Mouse (Mus musculus): ENCODE results near the gene Daglb.
"Not testable (repeated sequence)": the region's sequence is repeated elsewhere in the genome, so short reads cannot be mapped to it uniquely, and the experiment has no call there.

Daglb gene

DNA sequence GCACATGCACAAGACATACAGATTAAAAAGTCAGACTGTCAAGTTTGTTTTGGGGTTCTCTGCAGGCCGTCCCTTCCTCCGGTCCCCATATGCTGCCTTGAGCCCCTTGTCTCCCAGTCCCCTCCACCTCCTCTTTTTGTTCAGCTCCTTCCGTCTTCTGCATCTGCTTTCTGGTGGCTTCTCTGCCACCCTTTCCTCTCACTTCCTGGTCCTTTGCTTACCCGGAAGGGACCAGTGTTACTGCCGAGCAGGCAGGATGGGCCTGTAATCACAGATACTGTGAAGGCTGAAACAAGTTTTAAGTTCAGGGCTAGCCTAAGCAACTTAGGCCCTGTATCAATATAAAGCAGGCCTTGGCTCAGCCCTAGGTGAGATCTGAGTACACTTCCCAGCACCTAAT, 23.6 kb downstream of the Daglb start:
- DNase-seq: no peak

DNA sequence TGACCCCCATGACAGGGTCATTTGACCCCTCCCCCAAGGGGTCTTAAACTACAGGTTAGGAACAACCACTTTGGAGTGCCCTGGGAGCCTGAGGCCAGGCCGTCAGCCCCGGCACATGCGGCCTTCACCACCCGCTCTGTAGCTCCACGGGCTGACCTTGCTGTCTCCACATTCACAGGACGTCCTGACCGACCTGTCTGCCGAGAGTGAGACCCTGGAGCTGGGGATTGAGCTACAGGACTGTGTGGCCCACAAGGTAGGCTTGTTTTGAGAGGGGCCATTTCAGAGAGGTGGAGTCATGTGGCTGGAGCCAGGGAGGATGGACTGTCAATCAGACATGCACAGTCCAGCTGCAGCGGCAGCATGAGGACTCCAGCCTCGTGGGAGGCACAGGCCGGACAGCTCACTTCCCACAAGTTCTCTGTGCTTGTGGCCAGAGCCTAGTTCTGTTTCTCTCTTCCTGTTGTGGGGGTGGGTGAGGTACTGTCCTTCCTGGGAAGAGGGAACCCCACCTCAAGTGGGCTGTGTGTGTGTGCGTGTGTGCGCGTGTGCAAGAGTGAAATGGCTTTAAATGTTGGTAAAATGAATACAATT, 25.5 kb downstream of the Daglb start:
- no peak for DNase-seq

DNA sequence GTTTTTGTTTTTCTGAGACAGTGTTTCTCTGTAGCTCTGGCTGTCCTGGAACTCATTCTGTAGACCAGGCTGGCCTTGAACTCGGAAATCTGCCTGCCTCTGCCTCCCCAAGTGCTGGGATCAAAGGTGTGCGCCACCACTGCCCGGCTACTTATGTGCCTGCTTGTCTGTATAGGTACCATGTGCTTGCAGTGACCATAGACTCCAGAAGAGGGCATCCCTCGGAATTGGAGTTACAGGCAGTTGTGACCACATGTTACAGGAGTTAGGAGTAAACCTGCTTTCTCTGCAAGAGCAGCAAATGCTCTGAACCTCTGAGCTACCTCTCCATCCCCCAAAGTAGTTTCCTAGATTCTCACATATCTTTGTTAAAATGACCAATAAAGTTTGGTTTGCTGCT, 27.4 kb downstream of the Daglb start:
- DNase-seq: no peak

DNA sequence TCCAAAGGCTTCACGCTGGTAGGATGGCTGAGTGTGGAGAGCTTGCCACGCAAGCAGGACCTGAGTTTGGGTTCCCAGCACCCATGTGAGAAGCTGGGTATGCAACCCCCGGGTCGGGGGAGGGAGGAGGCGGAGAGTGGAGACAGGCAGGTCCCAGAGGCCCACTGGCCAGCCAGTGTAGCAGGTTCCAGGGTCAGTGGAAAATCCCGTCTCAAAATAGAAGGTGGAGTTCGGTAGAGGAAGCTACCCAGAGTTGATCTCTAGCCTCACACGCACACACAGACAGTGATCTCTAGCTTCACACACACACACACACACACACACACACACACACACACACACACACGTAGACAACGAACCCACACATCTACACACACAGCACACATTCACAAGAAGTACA, 28.8 kb downstream of the Daglb start:
- no peak for DNase-seq

DNA sequence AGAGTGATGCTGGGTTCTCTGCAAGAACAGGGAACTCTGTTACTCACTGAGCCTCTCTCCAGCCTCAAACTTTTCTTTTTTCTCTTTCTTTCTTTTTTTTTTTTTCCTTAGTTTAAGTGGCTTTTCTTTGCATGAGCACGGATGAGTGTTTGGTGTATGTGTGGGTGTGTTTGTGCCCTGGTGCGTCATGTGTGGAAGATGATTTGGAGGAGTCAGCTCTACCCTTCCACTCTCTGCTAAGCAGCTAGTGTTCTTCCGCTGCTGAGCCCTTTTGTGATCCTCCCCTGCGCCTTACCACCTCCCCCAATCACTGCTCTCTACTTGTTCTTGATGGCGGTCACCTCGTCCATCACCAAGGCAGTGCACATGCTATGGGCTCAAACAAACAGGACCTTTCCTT, 31.3 kb downstream of the Daglb start:
- DNase-seq: no peak

DNA sequence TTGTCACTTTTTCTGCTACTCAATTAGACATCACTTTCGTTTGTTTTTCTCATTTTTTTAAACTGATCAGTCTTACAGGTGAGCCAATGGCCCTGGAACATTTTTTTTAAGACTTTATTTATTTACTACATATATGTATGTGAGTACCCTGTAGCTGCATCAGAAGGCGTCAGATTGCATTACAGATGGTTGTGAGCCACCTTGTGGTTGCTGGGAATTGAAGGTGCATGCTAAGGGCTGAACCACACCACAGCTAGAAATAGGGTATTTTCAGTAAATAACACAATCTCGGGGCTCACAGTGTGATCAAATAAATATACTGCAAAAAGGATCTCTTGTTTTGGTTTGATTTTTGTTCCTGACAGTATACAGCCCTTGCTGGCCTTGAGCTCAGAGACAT, 33.1 kb downstream of the Daglb start:
- DNase-seq: no peak

DNA sequence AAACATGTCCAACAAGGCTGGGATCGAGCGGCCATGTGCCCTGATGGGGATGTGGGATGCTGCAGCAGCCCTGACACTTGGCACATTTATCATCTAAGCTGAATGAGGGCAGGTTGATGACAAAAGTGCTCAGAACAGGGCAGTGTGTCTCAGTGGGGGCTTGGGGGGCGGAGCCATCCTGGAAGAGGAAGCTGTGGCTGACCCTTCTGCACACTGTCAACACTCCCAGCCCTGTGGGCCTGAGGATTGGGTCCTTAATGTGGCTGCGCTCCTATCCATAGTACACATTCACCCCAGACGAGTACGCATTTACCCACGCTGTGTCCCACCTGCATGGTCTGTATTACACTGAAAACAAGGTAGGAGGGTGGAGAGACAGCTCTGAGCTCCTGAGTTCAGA, 34.8 kb downstream of the Daglb start:
- no peak for DNase-seq

DNA sequence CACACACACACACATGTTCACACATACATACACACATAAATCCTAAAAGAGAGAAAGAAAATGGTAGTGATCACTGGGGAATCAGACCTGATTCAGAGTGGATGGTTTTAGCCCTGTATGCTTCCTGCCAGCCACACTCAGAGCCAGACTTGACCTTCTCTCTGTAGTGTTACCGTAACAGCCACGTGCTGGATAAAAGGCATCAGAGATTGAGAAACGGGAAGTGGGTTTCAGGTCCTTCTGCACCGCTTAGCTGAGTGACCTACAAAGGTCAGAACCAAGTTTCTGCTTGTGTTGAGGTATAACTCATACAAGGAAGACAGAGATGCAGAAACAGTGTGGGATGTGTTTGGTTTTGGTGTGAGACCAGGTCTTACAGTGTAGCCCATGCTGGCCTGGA, 35.3 kb downstream of the Daglb start:
- no peak for DNase-seq

DNA sequence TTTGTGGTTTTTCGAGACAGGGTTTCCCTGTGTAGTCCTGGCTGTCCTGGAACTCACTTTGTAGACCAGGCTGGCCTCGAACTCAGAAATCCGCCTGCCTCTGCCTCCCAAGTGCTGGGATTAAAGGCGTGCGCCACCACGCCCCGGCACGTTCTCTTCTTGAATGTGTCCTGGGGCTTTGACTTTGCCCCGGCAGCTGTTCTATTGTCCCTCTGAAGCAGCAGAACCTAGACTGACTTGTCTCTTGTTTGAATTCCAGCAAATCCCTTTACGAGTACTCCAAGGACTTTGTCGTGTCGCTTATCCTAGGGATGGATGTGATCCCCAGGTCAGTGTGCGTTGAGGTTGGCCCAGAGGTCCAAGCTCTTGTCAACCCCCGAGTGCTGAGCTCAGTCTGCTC, 36.3 kb downstream of the Daglb start:
- DNase-seq: not testable (repeated sequence)

DNA sequence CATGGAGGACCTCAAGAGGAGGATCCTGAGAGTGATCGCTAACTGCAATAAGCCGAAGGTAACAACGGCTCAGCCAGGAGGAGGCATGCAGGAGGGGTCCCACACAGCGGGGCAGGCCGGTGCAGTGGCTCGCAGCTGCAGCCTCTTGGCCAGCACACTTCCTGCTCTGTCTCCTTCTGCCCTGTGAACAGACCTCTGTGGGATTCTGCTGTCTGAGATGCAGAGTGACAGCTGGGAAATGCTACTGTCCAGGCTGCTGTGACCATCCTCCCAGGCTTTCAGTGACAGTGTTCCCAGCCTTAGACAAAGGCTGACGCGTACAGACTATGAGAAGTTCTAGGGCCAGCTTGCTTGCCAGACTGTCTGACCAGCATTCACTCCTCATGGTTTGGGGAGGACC, 36.8 kb downstream of the Daglb start:
- no peak for DNase-seq

DNA sequence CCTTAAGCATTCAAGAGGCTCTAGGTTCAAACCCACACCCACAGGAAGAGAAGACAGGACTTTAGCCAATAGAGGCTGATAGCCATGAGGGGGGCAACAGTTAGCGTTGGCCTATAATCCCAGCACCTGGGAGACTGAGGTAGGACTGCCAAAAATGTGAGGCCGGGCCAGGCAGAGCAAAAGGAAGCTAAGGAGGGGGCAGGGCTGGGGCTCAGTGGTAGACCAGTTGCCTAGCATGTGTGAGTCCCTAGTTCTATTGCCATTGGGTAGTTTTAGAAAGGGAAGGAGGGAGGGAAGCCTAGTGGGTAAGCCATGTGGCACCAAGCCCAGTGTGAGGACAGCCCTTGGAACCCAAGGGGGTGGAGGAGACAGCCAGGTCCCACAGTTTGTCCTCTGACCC, 37.3 kb downstream of the Daglb start:
- DNase-seq: no peak

DNA sequence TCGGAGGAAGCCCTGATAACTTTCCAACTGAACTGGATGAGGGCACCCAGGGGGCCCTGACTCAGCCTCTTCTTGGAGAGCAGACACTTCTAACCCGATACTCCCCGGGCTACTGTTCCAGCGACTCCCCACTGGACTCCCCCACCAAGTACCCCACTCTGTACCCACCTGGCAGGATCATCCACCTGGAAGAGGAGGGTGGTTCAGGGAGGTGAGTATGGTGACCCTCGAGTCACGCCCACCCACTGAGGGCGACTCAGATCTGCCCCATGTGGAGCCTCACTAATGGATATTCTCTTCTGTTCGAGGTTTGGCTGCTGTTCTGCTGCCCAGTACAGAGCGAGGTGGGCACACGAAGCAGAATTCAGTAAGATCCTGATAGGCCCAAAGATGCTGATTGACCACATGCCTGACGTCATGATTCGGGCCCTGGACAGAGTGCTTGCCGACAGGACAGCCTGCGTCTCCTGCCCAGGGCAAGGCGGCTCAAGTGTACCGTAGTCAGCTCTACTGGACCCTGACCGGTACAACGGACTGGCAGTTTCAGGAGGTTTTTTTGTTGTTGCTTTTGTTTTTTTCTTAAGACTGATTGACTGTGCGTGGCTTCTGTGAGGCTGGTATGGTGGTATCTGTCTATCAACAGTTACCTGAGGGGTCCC, 38.6 kb downstream of the Daglb start:
- DNase-seq: no peak

DNA sequence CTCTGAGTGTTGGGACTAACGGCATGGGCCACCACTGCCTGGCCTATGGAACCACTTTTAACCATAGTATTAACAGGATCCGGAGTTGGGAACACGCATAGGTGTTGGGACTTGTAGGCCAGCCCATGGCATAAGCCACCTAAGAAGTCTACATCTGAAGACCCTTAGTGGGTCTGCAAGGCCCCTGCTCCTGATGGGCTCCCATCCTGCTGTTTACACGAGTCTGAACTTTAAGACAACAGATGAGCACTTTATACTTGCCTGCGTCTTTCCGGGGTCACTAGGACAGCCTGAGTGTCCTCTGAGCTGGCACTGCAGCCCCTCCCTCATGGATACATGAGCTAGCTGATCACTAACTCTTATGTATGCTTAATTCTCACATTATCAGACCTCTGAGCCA, 39.4 kb downstream of the Daglb start:
- no peak for DNase-seq

DNA sequence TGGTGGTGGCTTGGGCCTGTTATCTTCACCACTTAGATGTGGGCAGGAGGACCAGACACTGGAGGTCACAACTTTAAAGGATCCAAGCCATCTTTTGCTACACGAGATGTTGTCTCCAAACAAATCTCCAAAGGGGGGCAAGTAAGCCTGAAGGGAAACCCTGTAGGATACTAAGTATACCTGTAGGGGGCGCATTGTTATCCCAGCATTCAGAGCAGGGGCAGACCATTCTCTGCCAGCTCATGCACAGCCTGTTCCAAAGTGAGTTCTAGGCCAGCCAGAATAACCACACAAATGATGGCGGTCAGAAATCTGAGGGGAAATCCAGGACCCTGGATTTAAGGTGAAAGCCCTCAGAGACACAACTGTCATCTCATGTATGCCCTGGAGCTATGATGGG, 40.1 kb downstream of the Daglb start:
- DNase-seq: no peak

DNA sequence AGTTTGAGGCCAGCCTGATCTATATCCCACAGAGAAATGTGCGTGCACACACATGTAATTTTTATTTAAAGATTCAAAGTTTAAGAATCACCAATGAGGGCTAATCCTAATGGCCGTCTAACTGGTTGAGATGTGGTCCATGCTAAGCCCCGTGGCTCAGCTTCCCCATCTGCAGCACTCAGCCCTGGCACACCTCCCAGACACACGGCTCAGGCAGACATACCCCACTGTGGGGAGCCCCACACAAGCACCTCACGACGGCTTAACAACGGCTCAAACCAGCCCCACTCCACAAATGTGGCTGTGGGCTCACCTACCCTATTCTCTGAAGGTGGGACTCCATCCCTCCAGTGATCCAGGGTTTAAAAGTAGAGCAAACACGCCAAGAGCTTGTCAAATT, 40.7 kb downstream of the Daglb start:
- DNase-seq: no peak

DNA sequence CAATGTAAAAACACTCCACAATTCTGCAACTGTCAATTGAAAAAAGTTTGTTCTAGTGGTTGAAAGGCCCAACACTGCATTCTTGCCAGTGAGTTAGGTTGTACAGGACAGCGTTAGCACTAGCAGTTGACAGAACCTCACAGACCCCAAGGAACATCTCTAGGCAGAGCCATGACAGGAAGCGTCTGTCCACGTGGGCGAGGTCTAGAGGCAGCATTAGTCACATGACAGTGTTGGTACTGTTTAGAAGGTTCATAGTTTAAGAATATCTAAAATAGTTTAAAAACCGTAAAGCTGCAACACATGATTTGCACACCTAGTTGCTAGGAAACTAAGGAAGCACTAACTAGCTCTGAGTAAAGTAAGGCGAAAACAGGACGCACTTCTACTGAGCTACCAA, 41.2 kb downstream of the Daglb start:
- DNase-seq: no peak

DNA sequence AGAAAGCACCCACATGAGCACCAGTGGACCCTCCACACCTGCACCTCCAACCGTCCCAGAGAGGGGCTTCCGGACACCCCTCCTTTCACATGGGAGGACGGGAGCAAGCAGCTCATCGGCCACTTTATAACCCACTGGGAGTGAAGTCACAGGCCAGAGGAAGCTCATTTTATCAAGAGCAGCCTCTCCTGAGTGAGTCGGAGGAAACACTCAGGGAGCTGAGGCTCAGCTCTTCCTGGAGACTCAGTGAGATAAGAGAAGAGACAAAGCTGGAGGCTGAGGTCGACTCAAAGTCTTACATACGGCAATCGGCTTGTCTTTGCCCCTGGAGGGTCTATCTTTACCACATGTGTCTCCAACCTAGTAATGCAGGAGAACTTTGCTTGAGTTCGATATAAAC, 44.9 kb downstream of the Daglb start:
- DNase-seq: no peak

DNA sequence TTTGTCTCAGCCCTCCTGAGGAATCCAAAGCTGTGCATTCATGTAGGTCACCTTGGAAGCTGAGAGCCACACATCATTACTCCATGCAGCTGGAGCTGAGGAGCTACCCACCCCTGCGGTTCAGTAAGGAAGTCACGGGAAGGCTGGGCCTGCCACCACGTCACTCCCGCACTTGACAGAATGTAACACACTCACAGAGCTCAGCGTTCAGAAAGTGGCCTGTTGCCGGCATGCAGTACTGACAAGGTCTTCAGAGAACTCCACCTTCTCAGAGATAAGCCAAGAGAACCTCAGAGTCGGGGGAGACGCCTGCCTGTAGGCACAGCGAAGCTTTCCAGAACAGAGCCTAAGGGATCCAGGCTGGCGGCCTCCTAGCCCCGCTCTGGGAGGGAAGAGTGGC, 45.4 kb downstream of the Daglb start:
- DNase-seq: no peak

DNA sequence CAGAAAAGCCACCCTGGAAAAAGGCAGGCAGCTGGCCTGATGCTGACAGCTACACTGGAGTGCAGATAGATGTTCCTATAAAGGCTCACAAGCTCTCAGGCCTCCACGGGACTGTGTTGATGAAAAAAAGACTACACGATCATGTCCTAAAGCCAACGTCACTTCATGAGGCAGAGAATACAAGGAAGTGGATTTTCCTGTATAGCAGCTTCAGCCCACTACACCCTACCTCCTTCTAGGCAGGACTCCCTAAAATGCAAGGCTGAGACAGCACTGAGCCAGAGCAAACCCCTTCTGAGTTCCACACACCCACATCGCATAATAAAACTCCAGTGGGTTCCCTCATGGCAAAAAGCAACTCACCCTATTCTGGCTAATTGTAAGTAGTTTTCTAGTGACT, 47.2 kb downstream of the Daglb start:
- no peak for DNase-seq

DNA sequence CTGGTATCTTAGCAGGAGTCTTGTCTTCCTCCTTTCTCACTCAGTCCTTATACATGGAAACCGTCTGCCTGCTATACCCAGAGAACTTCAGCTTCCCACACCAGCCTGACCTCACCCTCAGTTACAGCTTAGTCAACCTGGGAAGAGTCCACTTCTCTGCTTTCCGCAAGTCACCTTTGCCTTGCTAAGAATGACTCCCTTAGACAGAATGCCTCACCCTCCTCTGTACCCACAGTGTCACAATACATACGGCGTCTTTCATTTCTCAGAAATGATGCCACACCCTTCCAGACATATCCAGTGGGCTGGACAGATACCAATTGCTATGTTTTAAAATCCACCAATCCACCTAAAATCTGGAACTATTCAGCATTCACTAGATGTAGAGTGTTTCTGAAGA, 47.9 kb downstream of the Daglb start:
- DNase-seq: no peak

DNA sequence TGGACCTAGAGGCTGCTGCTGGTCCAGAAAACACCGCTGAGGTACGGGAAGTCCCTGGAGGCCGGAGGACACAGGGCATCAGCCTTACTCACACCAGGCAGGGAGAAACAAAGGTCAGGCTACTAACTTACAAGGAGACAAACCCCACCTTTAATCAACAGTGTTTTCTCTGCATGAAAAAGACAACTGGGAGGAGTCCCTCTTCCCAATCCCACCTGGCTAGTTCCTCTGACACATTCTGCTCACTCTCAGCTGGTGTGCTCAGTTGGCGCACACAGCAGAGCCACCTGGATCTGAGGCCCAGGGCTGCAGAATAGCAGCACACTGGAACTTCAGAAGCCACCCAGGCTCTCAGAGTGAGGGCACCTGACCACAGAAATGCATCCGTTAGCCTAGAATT, 50.5 kb downstream of the Daglb start:
- no peak for DNase-seq

DNA sequence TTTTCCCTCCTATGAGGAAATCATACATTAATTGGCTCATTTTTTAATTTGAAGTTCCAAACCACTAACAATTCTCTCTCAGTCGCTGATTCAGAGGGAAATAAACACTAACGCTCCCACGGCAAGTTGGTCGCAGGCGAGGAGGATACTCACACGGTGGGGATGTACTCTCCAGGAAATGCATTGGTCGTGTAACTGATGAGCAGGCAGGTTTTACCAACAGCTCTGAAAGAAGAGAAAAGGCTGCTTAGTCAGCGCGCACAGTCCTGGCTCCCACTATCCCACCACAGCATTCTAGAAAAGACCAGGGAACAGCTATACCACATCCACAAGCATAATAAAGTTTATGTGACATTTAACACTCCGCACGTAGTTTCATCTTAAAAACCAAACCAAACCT, 52.6 kb downstream of the Daglb start:
- DNase-seq: no peak

DNA sequence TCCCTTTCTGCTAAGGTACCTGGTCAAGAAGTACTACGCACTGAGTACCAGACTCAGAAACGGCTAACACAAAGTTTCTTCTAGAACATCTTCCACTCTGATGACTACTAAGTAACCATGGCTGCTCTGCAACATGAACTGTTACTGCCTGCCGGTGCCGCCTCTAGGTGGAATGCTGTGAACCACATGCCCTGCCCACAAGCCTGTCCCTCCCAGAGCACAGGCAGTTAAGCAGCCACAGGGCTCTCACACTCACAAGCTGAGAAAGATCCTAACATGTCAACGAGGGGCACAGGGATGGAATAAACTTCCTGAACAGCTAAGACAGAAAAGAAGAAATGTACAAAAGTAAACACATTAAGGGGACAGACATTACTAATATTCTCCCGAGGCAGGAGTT, 53.1 kb downstream of the Daglb start:
- no peak for DNase-seq

DNA sequence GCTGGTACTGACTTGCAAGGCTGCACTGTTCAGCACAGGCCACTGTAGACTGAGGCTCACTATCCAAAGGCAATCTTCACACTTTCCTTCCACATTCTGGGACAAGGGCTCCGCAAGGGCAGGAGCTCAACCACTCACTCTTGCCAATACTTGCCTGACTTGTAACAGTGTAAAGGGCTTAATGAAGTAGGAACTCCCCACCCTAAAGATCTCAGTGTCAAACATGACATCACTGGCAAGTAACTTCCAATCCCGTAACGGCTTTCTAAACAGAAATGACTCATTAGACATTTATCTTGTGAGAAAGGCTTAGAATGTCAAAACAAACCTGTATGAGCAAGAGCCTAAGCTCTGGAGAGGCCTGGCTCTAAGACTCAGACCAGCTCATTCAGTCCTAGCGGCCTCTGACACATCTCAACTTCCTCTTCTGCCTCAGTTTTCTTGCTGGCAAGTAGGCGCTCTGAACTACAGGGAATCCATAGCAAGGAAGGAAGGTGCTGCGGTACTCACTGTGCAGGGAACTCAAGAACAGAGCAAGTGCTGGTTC, 53.7 kb downstream of the Daglb start:
- no peak for DNase-seq

DNA sequence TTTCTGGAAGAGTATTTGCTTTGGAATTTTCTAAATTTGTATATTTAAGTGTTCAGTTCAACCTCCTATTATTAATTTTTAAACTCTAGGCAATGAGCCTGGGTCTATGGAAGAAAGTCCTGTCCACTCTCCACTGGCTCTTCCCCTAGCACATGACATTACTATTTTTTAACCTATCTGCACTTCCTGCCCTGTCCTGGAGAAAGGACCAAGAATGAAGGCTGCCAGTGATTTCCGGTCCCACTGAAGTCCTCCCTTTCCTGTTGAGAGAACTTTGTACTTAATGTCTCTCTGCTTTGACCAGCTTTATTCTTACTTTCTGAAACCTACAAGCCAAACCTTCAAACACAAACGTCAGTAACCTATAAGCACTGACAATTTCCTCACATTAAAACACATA, 56.0 kb downstream of the Daglb start:
- no peak for DNase-seq

Data from kidney, postnatal 10 days (tissue).